Mouse (Mus musculus): ENCODE data around the gene Arap1. TPM values are rescaled to one million over a fixed set of nuclear protein-coding genes. Genes with fewer than 3 reads are reported as not detected.

Gene Arap1
- 100 to 1,000 TPM; 126 to 139 TPM for total RNA-seq (2023)

GRCm38 (mm10) chr7:101347767-101348270 is at the start of gene Arap1:
TSS of gene Arap1 (plus strand) at chr7:101348067.

GRCm38 (mm10) chr7:101301881-101302456 is 45.9 kb upstream of the Arap1 start, which contains the start of gene Atg16l2:
TSS of gene Atg16l2 (minus strand) at chr7:101302251.

GRCm38 (mm10) chr7:101317014-101317413 is 30.9 kb upstream of the Arap1 start, which contains the start of gene Stard10:
TSS of gene Stard10 (plus strand) at chr7:101317086.

GRCm38 (mm10) chr7:101410267-101410936 is 62.5 kb downstream of the Arap1 start, which contains the start of gene Gm45837:
TSS of gene Gm45837 (plus strand) at chr7:101410886.

GRCm38 (mm10) chr7:101421529-101421928 is 73.7 kb downstream of the Arap1 start, which contains the start of gene Pde2a:
TSS of gene Pde2a (plus strand) at chr7:101421691.

Other genes starting within 250 kb of the Arap1 start
- gene Atg16l2, start 45.8 kb upstream of the Arap1 start, total RNA-seq (2023) = 100 to 1,000 TPM; 106 to 133 TPM
- gene Stard10, start 31.0 kb upstream of the Arap1 start, total RNA-seq (2023) = 10 to 100 TPM; 11.4 to 12.6 TPM
- 10 to 100 TPM; 12.5 to 28.6 TPM for gene Gm45837, start 62.8 kb downstream of the Arap1 start, total RNA-seq (2023)
- gene Pde2a, start 73.6 kb downstream of the Arap1 start, total RNA-seq (2023) = 100 to 1,000 TPM; 131 to 161 TPM
- gene Art2b, start 237.5 kb downstream of the Arap1 start, total RNA-seq (2023) = 10 to 100 TPM; 35.3 to 76.7 TPM